Mouse (Mus musculus) spleen, postnatal 4 days (tissue): ENCODE data around the gene Adgrl3.

Source experiments
- DNase-seq, 2 experiments: peaks; one replicate each; pipeline ENCODE4 v3.0.0; 2022; ENCODE audit warnings: low spot score in 2 of 2

Gene Adgrl3

DNA sequence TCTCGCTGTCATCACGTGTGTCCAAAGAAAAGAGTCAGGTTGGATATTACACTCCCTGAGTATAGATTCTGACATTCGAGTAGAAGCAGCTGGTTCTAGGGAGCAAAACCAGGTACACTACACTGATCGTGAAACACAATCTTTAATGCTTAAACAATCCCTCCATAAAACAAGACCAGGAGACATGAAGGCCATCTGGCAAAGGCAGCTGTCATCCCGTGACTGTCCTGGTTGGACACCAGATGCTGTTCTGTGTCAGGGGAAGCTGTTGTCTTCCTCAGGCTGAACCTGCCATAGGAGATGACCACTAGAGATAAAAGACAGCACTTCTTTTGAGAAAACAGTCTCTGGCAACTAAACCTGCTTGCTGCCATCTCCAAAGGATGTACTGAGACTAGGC lies 228.8 kb downstream of the Adgrl3 start:
- no peak for DNase-seq

DNA sequence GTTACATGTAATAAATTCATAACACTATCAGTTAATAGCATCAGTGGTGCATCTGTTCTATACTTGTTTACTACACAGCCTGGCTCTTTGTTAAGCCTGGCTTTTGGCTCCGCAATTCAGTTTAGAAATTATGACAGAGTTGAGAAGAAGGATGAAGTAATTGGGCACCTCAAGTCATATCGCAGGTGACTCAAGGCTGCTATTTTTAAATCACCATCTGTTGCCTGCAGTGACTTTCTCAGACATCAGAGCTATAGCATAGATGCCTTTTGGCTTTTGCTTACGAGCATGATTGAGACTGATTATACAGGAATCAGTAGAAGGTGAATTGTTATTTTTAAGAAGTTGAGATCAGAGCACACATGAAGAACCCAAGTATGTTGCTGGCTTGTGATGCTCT lies 236.2 kb downstream of the Adgrl3 start:
- no peak for DNase-seq

DNA sequence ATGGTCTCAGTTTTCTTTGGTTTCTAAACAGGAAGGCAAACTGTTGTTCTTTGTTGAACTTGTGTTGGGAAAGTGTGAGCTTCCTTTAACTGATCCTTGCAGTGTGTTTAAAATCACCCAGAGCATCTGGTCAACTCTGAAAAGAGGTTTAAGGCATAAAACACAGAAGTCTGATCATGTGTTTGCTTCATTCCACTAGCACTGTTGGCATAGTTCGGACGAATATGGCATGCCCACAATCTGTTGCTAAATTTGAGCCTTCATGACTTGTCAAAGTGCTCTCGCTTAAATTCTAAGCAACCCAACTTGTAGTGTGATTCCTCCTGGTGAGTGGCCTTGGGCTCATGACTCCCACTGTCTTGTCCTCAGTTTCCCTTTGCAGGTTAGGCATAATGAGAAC lies 249.8 kb downstream of the Adgrl3 start:
- DNase-seq, result no peak

DNA sequence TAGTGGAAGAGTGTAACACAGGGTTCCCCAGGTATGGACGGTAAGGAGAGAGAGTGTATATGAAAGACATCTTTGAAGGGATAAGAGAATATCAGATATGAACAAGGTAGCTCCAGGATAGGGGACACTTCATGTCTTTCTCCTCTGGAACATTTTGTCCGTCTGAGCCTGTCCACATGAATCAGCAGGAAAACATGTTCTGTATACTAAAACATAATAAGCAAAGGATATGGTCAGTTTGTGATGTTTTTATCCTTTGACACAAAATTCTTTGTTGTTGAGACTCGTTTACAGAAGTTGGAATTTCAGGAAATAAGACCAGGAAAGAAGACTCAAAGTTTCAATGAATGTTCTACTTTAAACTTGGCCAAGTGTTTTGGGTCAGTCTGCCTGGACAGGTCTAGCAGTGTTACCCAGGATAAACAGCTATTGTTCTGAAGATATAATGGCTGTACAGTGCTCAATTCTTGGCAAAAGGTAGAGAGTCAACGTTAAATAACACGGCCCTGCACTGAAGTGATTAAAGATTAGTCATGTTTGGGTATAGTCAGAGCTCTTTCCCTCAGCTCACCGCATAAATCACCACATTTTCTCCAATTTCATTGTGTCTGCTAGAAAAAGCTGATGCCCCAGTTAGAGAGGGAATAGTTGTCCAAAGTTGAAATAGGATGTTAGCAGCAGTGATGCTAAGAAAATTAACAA lies 255.6 kb downstream of the Adgrl3 start:
- no peak for DNase-seq

DNA sequence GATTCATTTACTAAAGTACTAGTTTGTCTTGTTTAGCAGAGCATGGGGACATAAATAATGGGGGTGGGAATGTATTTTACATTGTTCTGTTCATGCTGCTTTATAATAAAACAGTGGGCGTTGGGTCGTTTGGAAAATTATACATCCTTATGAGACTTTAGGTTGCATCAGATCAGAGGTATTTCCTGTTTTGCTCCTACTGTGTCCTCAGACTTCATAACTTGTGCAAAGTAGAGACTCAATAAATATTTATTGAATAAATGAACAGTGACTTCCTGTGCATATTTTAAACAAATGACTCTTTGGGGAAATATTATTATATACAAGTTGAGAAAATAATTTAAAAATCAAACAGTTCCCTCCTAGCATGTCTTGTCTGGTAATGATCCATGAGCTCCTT lies 259.3 kb downstream of the Adgrl3 start:
- no peak for DNase-seq

DNA sequence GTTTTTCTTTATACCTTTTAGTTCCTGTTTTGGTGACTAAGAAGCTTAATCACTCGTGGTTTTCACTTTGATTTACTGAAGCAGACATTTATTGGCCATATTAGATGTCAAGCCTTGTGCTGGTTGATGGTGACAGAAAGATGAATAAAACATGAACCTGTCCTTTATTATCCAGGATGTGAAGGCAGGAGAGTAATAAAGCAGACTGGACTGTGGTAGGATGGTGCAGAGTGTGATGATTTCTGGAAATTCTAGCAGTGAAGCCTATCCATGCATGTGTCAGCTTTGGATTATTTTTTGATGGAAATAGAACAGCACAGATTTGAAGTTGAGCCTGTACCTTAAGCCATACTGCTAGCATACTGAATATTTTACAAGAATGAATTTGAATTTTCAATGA lies 265.7 kb downstream of the Adgrl3 start:
- DNase-seq, result no peak

DNA sequence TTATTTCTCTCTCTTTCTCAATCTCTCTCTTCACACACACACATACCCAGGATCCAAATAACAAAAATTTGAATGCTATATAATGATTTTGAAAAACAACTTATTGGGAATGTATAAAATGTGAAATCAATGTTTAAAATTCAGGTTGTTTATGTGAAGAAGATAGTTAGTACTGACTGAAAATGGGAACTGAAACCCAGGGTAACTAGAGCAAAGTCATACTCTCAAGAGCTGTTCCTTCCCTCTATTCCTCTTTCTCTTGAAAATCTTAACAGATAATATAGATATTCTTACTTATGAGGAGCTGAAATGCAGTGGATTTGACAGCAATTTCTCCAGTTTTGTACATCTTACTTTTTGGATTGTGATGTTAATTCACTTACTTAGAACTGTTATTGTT lies 281.9 kb downstream of the Adgrl3 start:
- DNase-seq, result no peak

DNA sequence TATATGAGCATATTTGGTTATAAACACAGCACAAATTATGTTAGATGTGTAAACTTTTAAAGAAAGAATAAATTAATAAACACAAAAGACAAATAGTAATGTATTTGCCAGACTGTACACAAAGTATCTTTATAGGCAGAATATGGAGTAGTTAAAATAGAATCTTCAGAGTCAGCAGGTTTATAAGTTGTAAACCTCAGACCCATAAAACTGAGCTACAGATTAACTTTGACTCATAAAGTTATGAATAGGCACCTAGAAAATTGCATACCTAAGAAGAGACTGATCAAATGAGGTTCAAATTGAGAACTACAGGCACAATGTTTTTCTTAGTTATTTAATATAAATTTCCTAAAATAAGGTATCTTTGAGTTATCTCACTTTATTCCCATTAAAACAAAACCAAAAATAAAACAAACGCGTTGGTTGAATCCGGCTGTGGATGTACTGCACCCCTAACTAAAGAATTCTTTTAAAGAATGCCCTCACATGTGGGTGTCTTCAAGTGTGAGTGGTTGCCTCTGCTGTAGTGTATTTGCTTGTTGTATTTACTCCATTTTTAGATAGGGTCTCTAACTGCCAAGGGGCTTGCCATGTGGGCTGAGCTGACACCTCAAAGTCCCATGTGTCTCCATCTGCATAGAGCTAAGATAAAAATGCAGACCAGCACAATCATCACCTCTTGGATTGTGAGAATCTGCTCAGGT lies 297.6 kb downstream of the Adgrl3 start:
- no peak for DNase-seq

DNA sequence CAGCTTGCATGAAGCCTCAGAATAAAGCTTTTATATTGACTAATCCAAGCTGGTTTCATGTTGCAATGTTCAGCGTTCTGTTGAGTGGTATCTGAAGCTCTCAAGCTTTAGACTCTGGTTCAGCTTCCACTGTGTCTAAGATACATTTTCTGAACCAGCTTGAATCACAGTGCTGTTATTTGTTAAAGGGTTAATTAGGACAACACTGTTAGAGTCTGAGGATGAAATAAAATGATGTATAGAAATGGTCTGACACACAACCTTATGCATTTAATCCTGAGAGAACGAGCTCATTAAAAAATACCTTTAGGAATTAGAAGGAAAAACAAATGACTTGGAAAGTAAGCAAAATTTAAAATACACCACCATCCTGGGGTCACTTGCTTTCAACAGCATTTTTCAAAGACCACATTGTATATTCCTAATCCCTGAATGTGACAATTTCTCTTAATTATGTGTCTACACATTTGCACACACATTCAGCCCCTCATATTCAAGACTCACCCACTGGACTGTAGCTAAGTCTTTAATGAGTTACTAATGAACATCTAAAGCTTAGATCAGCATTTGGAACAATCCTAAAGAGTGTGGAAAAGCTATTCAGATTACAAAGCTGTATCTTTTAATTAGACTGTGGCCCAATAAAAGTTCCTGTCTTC lies 301.5 kb downstream of the Adgrl3 start:
- DNase-seq, result no peak

DNA sequence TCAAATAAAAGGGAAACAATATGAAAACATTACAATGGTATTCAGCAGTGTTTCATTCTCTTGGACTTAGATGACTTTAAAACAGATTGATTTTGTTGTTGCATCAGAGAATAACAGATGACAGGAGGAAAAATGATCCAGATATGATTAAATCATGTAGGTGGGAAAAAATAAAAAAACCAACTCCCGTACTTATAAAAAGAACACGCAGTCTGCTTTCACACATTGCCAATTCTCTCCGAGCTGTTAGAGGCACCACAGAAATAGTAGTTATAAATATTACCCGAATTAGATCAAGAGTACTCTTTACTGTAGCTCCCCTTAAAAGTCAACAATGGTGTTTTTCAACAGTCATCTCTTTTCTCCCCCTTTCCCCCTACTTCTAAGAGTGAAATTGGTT lies 302.1 kb downstream of the Adgrl3 start:
- no peak for DNase-seq

DNA sequence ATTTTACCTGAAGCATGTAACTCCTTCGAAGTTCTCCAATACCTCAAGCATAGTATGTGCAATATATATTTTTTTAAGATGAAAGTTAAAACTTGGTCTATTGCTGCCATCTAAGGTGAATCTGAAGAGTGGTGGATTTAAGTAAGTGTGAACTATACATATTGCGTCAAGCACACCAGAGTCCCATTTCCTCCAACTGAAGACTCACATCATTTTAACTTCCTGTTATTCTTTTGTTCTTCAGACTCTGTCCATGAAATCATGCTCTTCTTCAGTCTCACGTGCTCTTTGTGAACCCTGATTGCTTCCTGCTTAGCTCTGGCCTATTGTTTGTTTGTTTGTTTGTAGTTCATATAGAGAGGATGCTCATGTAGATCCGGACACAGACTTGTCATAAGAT lies 307.0 kb downstream of the Adgrl3 start:
- DNase-seq, result no peak

DNA sequence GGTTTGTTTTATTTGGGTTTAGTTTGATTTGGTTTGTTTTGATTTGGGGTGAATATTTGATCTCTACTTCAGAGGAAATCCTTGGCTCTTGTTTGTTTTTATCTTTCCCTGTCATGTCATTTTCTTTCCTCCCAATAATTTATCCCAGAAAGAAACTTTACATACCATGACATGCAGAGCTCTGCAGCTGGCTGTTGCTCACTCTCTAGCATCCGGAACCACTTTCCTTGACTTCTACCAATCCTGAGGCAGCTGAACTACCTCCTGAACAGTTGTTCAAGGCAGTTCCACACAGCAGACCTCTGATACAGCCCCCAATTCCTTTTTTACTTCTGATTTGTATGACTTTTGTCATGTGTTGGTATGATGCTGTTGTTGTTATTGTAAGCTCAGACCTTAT lies 307.5 kb downstream of the Adgrl3 start:
- DNase-seq, result no peak

DNA sequence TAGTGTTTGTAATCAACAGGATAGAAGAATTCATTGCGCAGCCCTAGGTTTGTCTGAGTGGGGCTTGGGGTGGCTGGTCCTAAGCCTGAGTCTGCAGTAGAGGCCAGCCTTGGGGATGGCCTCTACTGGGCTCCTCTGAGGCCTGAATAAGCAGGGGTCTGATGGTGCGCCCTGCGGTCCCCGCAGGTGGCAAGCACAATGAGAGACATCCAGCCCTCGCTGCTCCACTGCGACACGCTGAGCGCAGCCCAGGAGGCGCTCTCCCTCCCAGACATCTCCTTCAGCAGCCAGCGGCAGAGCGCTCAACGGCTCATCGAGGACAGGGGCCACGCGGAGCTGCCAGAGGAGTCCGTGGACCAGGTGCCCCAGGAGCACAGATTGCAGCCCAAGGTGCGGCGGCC lies 309.6 kb downstream of the Adgrl3 start:
- DNase-seq, result no peak

DNA sequence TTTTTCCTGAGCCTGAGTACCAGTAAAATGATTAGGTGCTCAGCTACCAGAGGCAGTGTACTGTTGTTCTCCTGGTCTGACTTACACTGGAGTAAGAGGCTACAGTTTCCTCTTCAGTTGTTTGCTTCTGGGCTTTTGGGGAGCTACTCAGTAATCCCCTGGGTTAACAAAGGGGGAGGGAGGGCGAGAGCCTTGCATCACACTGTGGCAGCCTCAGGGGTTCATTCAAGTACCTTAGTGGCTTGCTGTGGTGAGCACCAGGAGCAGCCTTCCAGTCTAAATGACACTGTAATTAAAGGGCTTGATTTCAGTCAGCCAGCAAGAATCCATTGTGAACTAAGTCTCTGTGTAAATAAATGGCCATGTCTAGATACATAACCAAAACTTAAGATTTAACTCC lies 324.4 kb downstream of the Adgrl3 start:
- DNase-seq, result no peak

DNA sequence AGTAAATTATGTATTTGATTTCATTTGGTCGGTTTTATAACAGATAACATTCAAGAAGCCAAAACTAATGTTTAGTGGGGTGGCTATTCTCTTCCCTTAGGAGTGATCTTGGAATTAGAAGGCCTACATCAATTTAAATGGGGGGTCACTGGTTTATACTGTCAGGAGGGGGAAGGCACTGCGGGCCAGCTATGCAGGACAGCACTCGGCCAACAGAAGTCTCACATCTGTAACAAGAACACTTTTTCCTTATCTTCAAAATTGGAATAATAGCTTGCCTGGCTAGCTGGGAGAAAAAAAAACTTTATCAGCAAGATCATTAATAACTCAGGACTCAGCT lies 325.1 kb downstream of the Adgrl3 start:
- DNase-seq, result no peak

DNA sequence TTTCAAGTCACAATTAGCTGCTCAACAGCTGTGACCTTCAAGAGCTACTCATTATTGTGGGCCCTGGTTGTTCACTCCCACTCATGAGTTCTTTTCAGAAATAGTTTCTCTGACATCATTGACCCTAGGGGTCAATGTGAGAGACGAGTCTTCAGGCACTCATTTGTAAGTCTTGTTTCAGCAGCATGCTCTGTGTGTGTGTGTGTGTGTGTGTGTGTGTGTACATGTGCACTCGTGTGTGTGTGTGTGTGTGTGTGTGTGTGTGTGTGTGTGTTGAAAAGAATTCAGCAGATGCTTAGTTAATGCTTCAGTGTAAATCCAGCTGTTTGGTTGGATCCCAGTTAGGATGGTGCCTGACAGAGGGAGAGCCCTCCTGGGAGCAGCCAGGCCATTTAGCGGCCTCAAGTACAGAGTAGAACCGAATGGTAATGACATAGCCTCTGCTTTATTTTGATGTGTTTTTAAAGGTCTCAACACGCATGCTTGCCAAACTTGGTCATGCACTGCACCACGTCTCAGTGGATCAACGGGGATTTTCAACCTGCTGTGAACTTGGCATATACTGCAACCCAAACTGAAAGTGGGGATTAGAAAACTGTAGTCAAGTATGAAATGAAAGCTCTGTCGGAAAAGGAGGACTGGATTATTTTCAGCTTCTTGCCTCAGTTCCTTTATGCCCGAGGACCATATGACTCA lies 325.6 kb downstream of the Adgrl3 start:
- no peak for DNase-seq

DNA sequence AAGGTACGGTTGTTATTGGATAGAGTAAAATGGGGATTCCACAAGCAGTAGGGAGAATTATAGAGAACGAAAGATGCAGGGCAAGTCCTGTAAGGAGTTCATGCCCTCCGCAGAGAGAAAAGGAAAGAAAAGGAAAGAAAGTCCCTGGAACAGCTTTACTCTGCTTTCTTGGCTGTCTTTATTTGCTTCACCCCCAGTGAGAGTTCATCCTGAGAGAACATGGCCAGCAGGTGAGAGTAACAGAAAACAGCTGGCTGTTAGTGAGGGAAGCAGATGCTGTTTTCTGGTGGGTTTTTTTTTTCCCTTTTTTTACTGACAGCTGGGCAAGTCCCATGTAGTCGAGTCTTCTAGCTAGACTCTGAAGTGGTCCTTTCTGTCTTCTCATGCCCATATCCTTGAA lies 327.6 kb downstream of the Adgrl3 start:
- no peak for DNase-seq

DNA sequence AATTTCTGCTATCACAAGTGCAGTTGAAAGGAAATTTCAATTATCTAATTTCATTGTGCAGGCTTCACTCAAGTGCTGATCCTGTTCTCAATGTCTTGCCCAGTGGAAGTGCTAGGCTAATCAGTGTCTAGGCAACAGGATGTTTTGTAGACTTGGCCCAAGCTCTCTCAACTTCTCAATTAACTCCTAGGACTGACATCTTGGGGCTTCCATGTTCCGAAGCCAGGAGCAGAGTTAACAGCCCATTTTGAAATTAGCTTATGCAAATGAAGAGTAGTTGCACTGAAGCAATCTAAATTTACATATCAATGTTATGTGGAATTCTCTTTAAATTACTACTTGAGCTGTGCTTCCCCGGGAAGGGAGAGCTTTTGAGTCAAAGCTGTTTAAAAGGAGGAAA lies 339.6 kb downstream of the Adgrl3 start:
- no peak for DNase-seq

DNA sequence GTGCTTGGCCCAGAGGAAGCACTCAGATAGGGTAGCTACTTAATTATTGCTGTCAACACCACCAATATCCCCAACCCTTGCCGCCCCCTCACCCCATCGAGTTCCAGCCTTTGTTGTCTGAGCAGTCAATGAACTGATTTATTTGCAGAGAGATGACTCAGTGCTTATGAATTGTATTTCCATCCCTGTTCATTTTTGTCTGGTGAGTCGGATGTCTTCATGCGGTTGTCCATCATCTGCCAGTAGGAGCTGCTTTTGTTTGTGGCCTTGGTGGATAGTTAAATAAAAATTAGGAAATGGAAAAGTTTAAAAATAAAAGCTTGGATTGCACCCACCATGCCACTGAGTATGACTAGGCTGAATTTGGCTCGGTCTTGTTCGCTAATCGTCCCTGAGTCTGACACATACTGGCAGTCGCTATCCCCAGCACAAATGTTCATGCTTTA lies 344.3 kb downstream of the Adgrl3 start:
- DNase-seq, result no peak

DNA sequence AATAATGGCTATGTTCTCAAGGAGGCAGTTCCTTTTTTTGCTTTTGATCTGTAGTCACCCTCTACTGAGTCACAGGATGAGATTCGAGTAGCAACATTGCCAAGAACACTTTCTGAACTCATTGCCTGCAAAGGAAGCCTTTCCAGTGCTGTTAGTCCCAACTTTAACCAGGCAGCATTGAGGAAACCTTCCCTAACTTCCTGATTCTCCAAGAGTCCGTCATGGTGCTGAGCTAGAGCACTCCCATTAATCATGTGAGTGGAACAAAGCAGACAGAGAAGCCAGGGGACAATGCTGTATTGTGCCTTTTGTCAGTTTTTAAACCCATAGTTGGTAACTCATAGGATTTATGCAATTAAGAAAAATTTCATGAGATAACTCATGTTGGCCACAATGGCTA lies 345.3 kb downstream of the Adgrl3 start:
- DNase-seq, result no peak

DNA sequence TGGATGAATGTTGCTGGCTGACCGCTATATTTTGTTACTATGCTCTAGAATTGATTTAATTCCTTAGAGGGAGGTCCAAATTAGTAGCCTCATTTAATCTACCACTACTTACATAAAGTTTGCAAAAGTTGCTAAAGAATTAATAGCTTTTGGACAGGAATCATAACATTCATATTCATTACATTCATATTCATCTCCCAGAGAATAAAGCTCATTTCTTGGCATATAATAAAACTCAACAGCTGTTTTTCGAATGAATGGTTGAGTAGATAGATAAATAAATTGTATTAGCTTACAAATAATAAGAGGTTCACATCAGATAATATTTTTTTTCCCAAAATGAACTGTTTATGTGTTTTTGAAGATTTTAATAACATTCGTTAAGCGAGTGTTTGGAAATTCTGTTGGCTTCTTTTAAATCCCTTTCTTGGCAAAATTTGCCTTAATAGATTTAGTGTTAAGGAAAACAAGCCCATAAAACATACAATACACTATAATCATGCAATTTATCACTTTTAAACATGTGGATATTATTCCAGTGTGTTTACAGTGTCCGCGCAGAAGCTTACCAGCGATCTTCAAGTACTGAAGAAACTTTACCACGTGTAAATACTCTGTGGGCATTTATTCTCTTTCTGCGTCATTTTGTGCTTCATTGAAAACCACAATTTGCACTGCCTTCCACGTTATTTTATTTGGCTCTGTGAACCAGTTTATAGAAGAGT lies 350.4 kb downstream of the Adgrl3 start:
- no peak for DNase-seq

DNA sequence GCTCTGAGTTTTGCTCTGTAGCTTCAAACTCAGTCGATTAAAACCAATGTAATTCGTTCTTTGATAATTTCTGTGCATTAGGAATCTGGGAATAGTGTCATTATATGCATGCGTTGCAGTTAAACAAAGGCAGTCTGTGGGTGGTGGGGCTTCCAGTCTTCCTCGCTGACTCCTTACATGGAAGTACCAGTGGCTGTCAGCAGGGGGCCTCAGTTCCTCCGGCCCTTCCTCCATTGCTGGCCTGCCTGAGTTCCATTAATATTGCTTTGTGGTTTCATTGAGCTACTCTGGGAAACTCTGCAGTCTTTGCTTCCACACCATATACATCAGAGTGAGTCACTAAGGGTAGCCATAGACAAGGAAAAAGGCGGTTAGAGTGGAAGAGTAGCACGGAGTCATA lies 356.1 kb downstream of the Adgrl3 start:
- no peak for DNase-seq
